In genomic region chr3:84695867-84696361, GRCm38 (mm10) we compare ENCODE assay signal across 9 mouse cellular contexts. TPM values are rescaled to one million over a fixed set of nuclear protein-coding genes. Genes with fewer than 3 reads are reported as not detected.
DNase-seq lines count a peak whose midpoint lies in the region; ATAC-seq lines count a peak whose summit lies in the region.
"Had no signal": no experiment of that assay in that cellular context is flagged by ENCODE, and none has a peak within 500 bp of the region (broad histone marks: within the 10 kb centered on the region; RNA-seq: fewer than 3 reads in every experiment).

No protein-coding gene starts in this region.

- H3K9ac ChIP-seq in forebrain, embryonic 15.5 days (replicated peaks): no peak overlapping the region
- no peak overlapping the region for H3K9ac ChIP-seq in forebrain, embryonic 11.5 days (ENCODE audit: low read length)
- no peak overlapping the region for H3K9ac ChIP-seq in midbrain, embryonic 13.5 days (replicated peaks)
- no peak overlapping the region for H3K9ac ChIP-seq in midbrain, embryonic 16.5 days (ENCODE audit: low read depth, low read length)
- H3K9ac ChIP-seq: neural tube, embryonic 13.5 days had no signal

- no peak for DNase-seq in forebrain, embryonic 11.5 days (ENCODE audit: low spot score)
- DNase-seq in midbrain, embryonic 10.5 days (ENCODE audit: low spot score): no peak
- DNase-seq in heart, postnatal 10 days: peak; percentile 16 to 36
- no peak for DNase-seq in gastrocnemius, adult 18-20 months (ENCODE audit: low spot score)
- no peak for DNase-seq in left cerebral cortex, adult 11 months (ENCODE audit: low spot score)

- 0 out of 2 replicates have a peak overlapping the region, but pooled peaks have one; percentile 36 for H3K27ac ChIP-seq in forebrain, embryonic 15.5 days (replicated peaks)
- H3K27ac ChIP-seq in forebrain, embryonic 11.5 days (ENCODE audit: low read depth, low read length): no peak overlapping the region
- H3K27ac ChIP-seq in midbrain, embryonic 13.5 days: no peak overlapping the region
- H3K27ac ChIP-seq in midbrain, embryonic 10.5 days (replicated peaks): no peak overlapping the region
- no peak overlapping the region for H3K27ac ChIP-seq in midbrain, embryonic 16.5 days (ENCODE audit: low read length)

- ATAC-seq in forebrain, embryonic 15.5 days (replicated peaks): peak; percentile 20; the same call in 1 of the 2 replicates
- no peak for ATAC-seq in forebrain, embryonic 11.5 days (replicated peaks; ENCODE audit: low FRiP score)
- peak; percentile 29; the same call in 1 of the 2 replicates for ATAC-seq in midbrain, embryonic 13.5 days
- ATAC-seq in midbrain, embryonic 16.5 days: no peak

- peak overlapping the region; percentile 13; the same call in 1 of the 2 replicates for H3K4me3 ChIP-seq in forebrain, embryonic 15.5 days
- H3K4me3 ChIP-seq in forebrain, embryonic 11.5 days (ENCODE audit: low read depth, low read length): no peak overlapping the region
- H3K4me3 ChIP-seq in midbrain, embryonic 13.5 days (replicated peaks): no peak overlapping the region
- H3K4me3 ChIP-seq in midbrain, embryonic 10.5 days: no peak overlapping the region
- no peak overlapping the region for H3K4me3 ChIP-seq in midbrain, embryonic 16.5 days (ENCODE audit: low read depth, low read length)
- H3K4me3 ChIP-seq: neural tube, embryonic 13.5 days had no signal

- intact Hi-C loops in heart, postnatal 10 days (cut with DNase I): loop anchor here (5.0 to 10.0 kb wide), 2 partner anchors 191 to 1439 kb away; no protein-coding TSS in a partner anchor

- H3K36me3 ChIP-seq in forebrain, embryonic 15.5 days: no peaks in the 10 kb centered on the region
- no peaks in the 10 kb centered on the region for H3K36me3 ChIP-seq in forebrain, embryonic 11.5 days (ENCODE audit: control insufficient read depth, insufficient read depth, low read length)
- no peaks in the 10 kb centered on the region for H3K36me3 ChIP-seq in midbrain, embryonic 13.5 days
- H3K36me3 ChIP-seq in midbrain, embryonic 10.5 days: no peaks in the 10 kb centered on the region
- H3K36me3 ChIP-seq in midbrain, embryonic 16.5 days (ENCODE audit: control insufficient read depth, insufficient read depth, low read length): no peaks in the 10 kb centered on the region
- H3K36me3 ChIP-seq: neural tube, embryonic 13.5 days had no signal

- H3K4me2 ChIP-seq in forebrain, embryonic 15.5 days (replicated peaks): peak overlapping the region; percentile 36
- no peak overlapping the region for H3K4me2 ChIP-seq in forebrain, embryonic 11.5 days (ENCODE audit: low read depth, low read length, severe bottlenecking)
- H3K4me2 ChIP-seq in midbrain, embryonic 13.5 days (replicated peaks): no peak overlapping the region
- H3K4me2 ChIP-seq in midbrain, embryonic 16.5 days (ENCODE audit: low read length): peak overlapping the region; percentile 45

- WGBS in forebrain, embryonic 15.5 days: 42% methylated on average over 9 of the region's 9 CpGs
- WGBS in forebrain, embryonic 11.5 days: 83% methylated on average over 9 of the region's 9 CpGs
- 72% methylated on average over 9 of the region's 9 CpGs for WGBS in midbrain, embryonic 13.5 days
- WGBS in midbrain, embryonic 10.5 days: 85% methylated on average over 9 of the region's 9 CpGs
- 67% methylated on average over 9 of the region's 9 CpGs for WGBS in midbrain, embryonic 16.5 days

- no peaks in the 10 kb centered on the region for H3K9me3 ChIP-seq in forebrain, embryonic 15.5 days
- H3K9me3 ChIP-seq in forebrain, embryonic 11.5 days (ENCODE audit: control insufficient read depth, low read length): no peaks in the 10 kb centered on the region
- no peaks in the 10 kb centered on the region for H3K9me3 ChIP-seq in midbrain, embryonic 13.5 days
- no peaks in the 10 kb centered on the region for H3K9me3 ChIP-seq in midbrain, embryonic 10.5 days (replicated peaks)
- no peaks in the 10 kb centered on the region for H3K9me3 ChIP-seq in midbrain, embryonic 16.5 days (replicated peaks; ENCODE audit: control insufficient read depth, low read length, poor library complexity, severe bottlenecking)
- H3K9me3 ChIP-seq: neural tube, embryonic 13.5 days had no signal

- peaks cover 16% of the 10 kb centered on the region for H3K4me1 ChIP-seq in forebrain, embryonic 15.5 days
- H3K4me1 ChIP-seq in forebrain, embryonic 11.5 days (replicated peaks; ENCODE audit: control insufficient read depth, insufficient read depth, low read length): peaks cover 4% of the 10 kb centered on the region; the same call in 1 of the 2 replicates
- H3K4me1 ChIP-seq in midbrain, embryonic 13.5 days (replicated peaks): peaks cover 11% of the 10 kb centered on the region; the same call in 1 of the 2 replicates
- H3K4me1 ChIP-seq in midbrain, embryonic 10.5 days: peaks cover 7% of the 10 kb centered on the region
- H3K4me1 ChIP-seq in midbrain, embryonic 16.5 days (ENCODE audit: control insufficient read depth, insufficient read depth, low read length): peaks cover 7% of the 10 kb centered on the region; the same call in 1 of the 2 replicates

- H3K27me3 ChIP-seq in forebrain, embryonic 15.5 days: no peaks in the 10 kb centered on the region
- no peaks in the 10 kb centered on the region for H3K27me3 ChIP-seq in forebrain, embryonic 11.5 days (ENCODE audit: control insufficient read depth, insufficient read depth, low read length)
- H3K27me3 ChIP-seq in midbrain, embryonic 13.5 days: peaks cover 4% of the 10 kb centered on the region; the same call in 1 of the 2 replicates
- no peaks in the 10 kb centered on the region for H3K27me3 ChIP-seq in midbrain, embryonic 10.5 days (ENCODE audit: low read depth, poor library complexity, severe bottlenecking)
- no peaks in the 10 kb centered on the region for H3K27me3 ChIP-seq in midbrain, embryonic 16.5 days (ENCODE audit: control insufficient read depth, insufficient read depth, low read depth, low read length)
- H3K27me3 ChIP-seq: neural tube, embryonic 13.5 days had no signal

RNA-seq across cellular contexts. Expression of gene Tmem154, which starts 29.9 kb away (rescaled TPM):
- polyA plus RNA-seq in forebrain, embryonic 15.5 days (2015; fragmentation: Nextera tagmentation; extraction: Ambion mirVana): 0.65 and 0.88 TPM in 2 replicates
- polyA plus RNA-seq in forebrain, embryonic 11.5 days (2014; fragmentation: Nextera tagmentation; extraction: Ambion mirVana): 0.15 and 0.41 TPM in 2 replicates
- 0.73 and 1.1 TPM in 2 replicates for polyA plus RNA-seq in midbrain, embryonic 13.5 days (2015; fragmentation: Nextera tagmentation; extraction: Ambion mirVana)
- polyA plus RNA-seq in midbrain, embryonic 10.5 days (2016; fragmentation: Nextera tagmentation; extraction: Ambion mirVana): 0.25 and 0.29 TPM in 2 replicates
- total RNA-seq in heart, postnatal 10 days (2021): 1 to 10 TPM; 2.8 to 3.9 TPM
- 0.87 and 1.3 TPM in 2 replicates for polyA plus RNA-seq in midbrain, embryonic 16.5 days (2015; fragmentation: Nextera tagmentation; extraction: Ambion mirVana)
- under 1 TPM; 0.78 to 0.98 TPM for total RNA-seq in gastrocnemius, adult 18-20 months (2021)

Comparison
In these comparisons a context has a peak if more than half of its experiments do, and no peak if none do; other contexts are left out.
1. ATAC-seq: peak in forebrain, embryonic 15.5 days (single experiment) and midbrain, embryonic 13.5 days (single experiment); none in forebrain, embryonic 11.5 days (single experiment) and midbrain, embryonic 16.5 days (single experiment).
2. H3K4me2 ChIP-seq: peak in forebrain, embryonic 15.5 days (single experiment) and midbrain, embryonic 16.5 days (single experiment); none in forebrain, embryonic 11.5 days (single experiment) and midbrain, embryonic 13.5 days (single experiment).
3. DNase-seq: peak in heart, postnatal 10 days (2 of 2); none in forebrain, embryonic 11.5 days (single experiment), midbrain, embryonic 10.5 days (single experiment), gastrocnemius, adult 18-20 months (single experiment) and left cerebral cortex, adult 11 months (single experiment).